In genomic region chr16:32200256-32201003, GRCm38 (mm10) we compare ENCODE assay signal across 8 mouse cellular contexts. TPM values are rescaled to one million over a fixed set of nuclear protein-coding genes. Genes with fewer than 3 reads are reported as not detected.
DNase-seq lines count a peak whose midpoint lies in the region; ATAC-seq and TF ChIP-seq lines count a peak whose summit lies in the region.

No protein-coding gene starts in this region.

- no peak for TF ChIP-seq CTCF in lung, adult 2 months (IDR thresholded peaks at IDR 0.05; ENCODE audit: insufficient read depth, low read length)
- no peak for TF ChIP-seq CTCF in olfactory bulb, adult 2 months (IDR thresholded peaks at IDR 0.05; ENCODE audit: insufficient read depth, low read depth, low read length)

- H3K27me3 ChIP-seq in forebrain, embryonic 14.5 days (replicated peaks; ENCODE audit: control insufficient read depth, insufficient read depth, low read length) = no peaks in the 10 kb centered on the region
- no peaks in the 10 kb centered on the region for H3K27me3 ChIP-seq in intestine, embryonic 14.5 days (replicated peaks; ENCODE audit: control insufficient read depth, insufficient read depth, low read length)

- no peaks in the 10 kb centered on the region for H3K36me3 ChIP-seq in forebrain, embryonic 14.5 days (ENCODE audit: control insufficient read depth, insufficient read depth, low read length)
- H3K36me3 ChIP-seq in intestine, embryonic 14.5 days (ENCODE audit: control insufficient read depth, insufficient read depth, low read length) = no peaks in the 10 kb centered on the region

- 65% methylated on average over 21 of the region's 21 CpGs for WGBS in forebrain, embryonic 14.5 days
- 66% methylated on average over 21 of the region's 21 CpGs for WGBS in intestine, embryonic 14.5 days
- 35% methylated on average over 21 of the region's 21 CpGs for WGBS in lung, adult 2 months
- 51% methylated on average over 21 of the region's 21 CpGs for WGBS in olfactory bulb, adult 2 months

- no peaks in the 10 kb centered on the region for H3K4me1 ChIP-seq in forebrain, embryonic 14.5 days (ENCODE audit: control insufficient read depth, insufficient read depth, low read length)
- no peaks in the 10 kb centered on the region; the same call in 1 of the 2 replicates for H3K4me1 ChIP-seq in intestine, embryonic 14.5 days (replicated peaks; ENCODE audit: control insufficient read depth, insufficient read depth, low read length)
- no peaks in the 10 kb centered on the region; the same call in 1 of the 2 replicates for H3K4me1 ChIP-seq in lung, adult 2 months (ENCODE audit: control insufficient read depth, insufficient read depth, low read length)
- peaks cover 4% of the 10 kb centered on the region; the same call in 1 of the 2 replicates for H3K4me1 ChIP-seq in olfactory bulb, adult 2 months (ENCODE audit: control insufficient read depth, insufficient read depth, low read length)

- no peak; the same call in 1 of the 2 replicates for TF ChIP-seq POLR2A in lung, adult 2 months (IDR thresholded peaks at IDR 0.05; ENCODE audit: borderline replicate concordance, extremely low read depth, low read depth, low read length)
- TF ChIP-seq POLR2A in olfactory bulb, adult 2 months (IDR thresholded peaks at IDR 0.05; ENCODE audit: insufficient read depth, low read depth, low read length) = no peak

- no peak overlapping the region for H3K4me3 ChIP-seq in forebrain, embryonic 14.5 days (ENCODE audit: low read depth, low read length)
- 0 out of 2 replicates have a peak overlapping the region, but pooled peaks have one; percentile 6 for H3K4me3 ChIP-seq in intestine, embryonic 14.5 days (ENCODE audit: low read depth, low read length)
- H3K4me3 ChIP-seq in lung, adult 2 months (replicated peaks; ENCODE audit: extremely low read depth, low read depth, low read length) = peak overlapping the region; percentile 87
- peak overlapping the region; percentile 42 for H3K4me3 ChIP-seq in olfactory bulb, adult 2 months (ENCODE audit: insufficient read depth, low read depth, low read length)

- H3K4me2 ChIP-seq in forebrain, embryonic 14.5 days (ENCODE audit: low read length) = peak overlapping the region; percentile 9; the same call in 1 of the 2 replicates
- peak overlapping the region; percentile 25; the same call in 1 of the 2 replicates for H3K4me2 ChIP-seq in intestine, embryonic 14.5 days (ENCODE audit: low read length)

- H3K27ac ChIP-seq in forebrain, embryonic 14.5 days (ENCODE audit: low read depth, low read length) = no peak overlapping the region
- peak overlapping the region; percentile 70; the same call in 1 of the 2 replicates for H3K27ac ChIP-seq in intestine, embryonic 14.5 days (ENCODE audit: low read depth)
- H3K27ac ChIP-seq in olfactory bulb, adult 2 months (ENCODE audit: insufficient read depth, low read depth, low read length) = peak overlapping the region; percentile 84; the same call in 1 of the 2 replicates

- peak; percentile 54 for DNase-seq in 416B (ENCODE audit: low read depth)
- peak; percentile 61 for DNase-seq in T-cell, adult 2 months (ENCODE audit: low spot score)
- peak; percentile 7 for DNase-seq in forebrain, embryonic 14.5 days (ENCODE audit: low spot score)
- DNase-seq in intestine, embryonic 14.5 days (ENCODE audit: low spot score) = no peak
- DNase-seq in lung, adult 2 months = peak; percentile 34
- no peak for DNase-seq in ovary, postnatal 36 days (ENCODE audit: low spot score)
- no peak for DNase-seq in cerebellum, adult 18-20 months

- 0 out of 2 replicates have a peak, but pooled peaks cover 3% of the 10 kb centered on the region for H3K9me3 ChIP-seq in forebrain, embryonic 14.5 days (replicated peaks; ENCODE audit: control insufficient read depth, low read length)
- no peaks in the 10 kb centered on the region for H3K9me3 ChIP-seq in intestine, embryonic 14.5 days (ENCODE audit: control insufficient read depth, low read length)

- H3K9ac ChIP-seq in forebrain, embryonic 14.5 days (ENCODE audit: low read length) = 0 out of 2 replicates have a peak overlapping the region, but pooled peaks have one; percentile 2
- H3K9ac ChIP-seq in intestine, embryonic 14.5 days (ENCODE audit: low read length) = 0 out of 2 replicates have a peak overlapping the region, but pooled peaks have one; percentile 16

- ATAC-seq in forebrain, embryonic 14.5 days = no peak
- ATAC-seq in intestine, embryonic 14.5 days (replicated peaks; ENCODE audit: low FRiP score, low TSS enrichment, low read depth) = no peak

RNA-seq across cellular contexts. Expression of gene Bex6, which starts 20.8 kb away (rescaled TPM):
- polyA plus RNA-seq in forebrain, embryonic 14.5 days (2014; fragmentation: Nextera tagmentation; extraction: Ambion mirVana) = not detected in 2 replicates
- not detected in 2 replicates for polyA plus RNA-seq in intestine, embryonic 14.5 days (2014; fragmentation: Nextera tagmentation; extraction: Ambion mirVana)
- not detected in 2 replicates for polyA plus RNA-seq in lung, adult 2 months (2012; rRNA removed)
- polyA plus RNA-seq in olfactory bulb, adult 2 months (2012; ENCODE audit: insufficient read depth, insufficient read length, low replicate concordance, missing spikeins) = not detected in 2 replicates

RNA-seq across cellular contexts. Expression of gene Nrros, which starts 35.0 kb away (rescaled TPM):
- 7.9 and 10.6 TPM in 2 replicates for polyA plus RNA-seq in forebrain, embryonic 14.5 days (2014; fragmentation: Nextera tagmentation; extraction: Ambion mirVana)
- 15.7 and 17.3 TPM in 2 replicates for polyA plus RNA-seq in intestine, embryonic 14.5 days (2014; fragmentation: Nextera tagmentation; extraction: Ambion mirVana)
- 40.6 and 40.9 TPM in 2 replicates for polyA plus RNA-seq in lung, adult 2 months (2012; rRNA removed)
- not detected in 2 replicates for polyA plus RNA-seq in olfactory bulb, adult 2 months (2012; ENCODE audit: insufficient read depth, insufficient read length, low replicate concordance, missing spikeins)

RNA-seq across cellular contexts. Expression of gene Fbxo45, which starts 46.5 kb away (rescaled TPM):
- 10.6 and 10.7 TPM in 2 replicates for polyA plus RNA-seq in forebrain, embryonic 14.5 days (2014; fragmentation: Nextera tagmentation; extraction: Ambion mirVana)
- polyA plus RNA-seq in intestine, embryonic 14.5 days (2014; fragmentation: Nextera tagmentation; extraction: Ambion mirVana) = 9.2 and 10.2 TPM in 2 replicates
- 3.7 and 5.2 TPM in 2 replicates for polyA plus RNA-seq in lung, adult 2 months (2012; rRNA removed)
- not detected in 2 replicates for polyA plus RNA-seq in olfactory bulb, adult 2 months (2012; ENCODE audit: insufficient read depth, insufficient read length, low replicate concordance, missing spikeins)

RNA-seq across cellular contexts. Expression of gene Wdr53, which starts 46.6 kb away (rescaled TPM):
- 15.8 and 16.5 TPM in 2 replicates for polyA plus RNA-seq in forebrain, embryonic 14.5 days (2014; fragmentation: Nextera tagmentation; extraction: Ambion mirVana)
- polyA plus RNA-seq in intestine, embryonic 14.5 days (2014; fragmentation: Nextera tagmentation; extraction: Ambion mirVana) = 17.3 and 20.4 TPM in 2 replicates
- 2.6 and 5.5 TPM in 2 replicates for polyA plus RNA-seq in lung, adult 2 months (2012; rRNA removed)
- polyA plus RNA-seq in olfactory bulb, adult 2 months (2012; ENCODE audit: insufficient read depth, insufficient read length, low replicate concordance, missing spikeins) = not detected in 2 replicates

Comparison
In these comparisons a context has a peak if more than half of its experiments do, and no peak if none do; other contexts are left out.
1. DNase-seq: peak in 416B (single experiment), T-cell, adult 2 months (single experiment), forebrain, embryonic 14.5 days (single experiment) and lung, adult 2 months (single experiment); none in intestine, embryonic 14.5 days (single experiment), ovary, postnatal 36 days (single experiment) and cerebellum, adult 18-20 months (0 of 2).